Mouse (Mus musculus) heart, postnatal 4 days (tissue): ENCODE data around the gene Atoh8. TPM values are rescaled to one million over a fixed set of nuclear protein-coding genes. Genes with fewer than 3 reads are reported as not detected.

Experiments
- DNase-seq: peaks from one replicate; pipeline ENCODE4 v3.0.0; 2021
- total RNA-seq, 2 experiments: library from RNA; stranded (reverse); gene quantifications; 2 replicates each; pipeline ENCODE4 v1.2.3; 2021

Atoh8 gene
- total RNA-seq, 2 experiments from 2014 or later = 7.2 to 8.6 TPM

DNA sequence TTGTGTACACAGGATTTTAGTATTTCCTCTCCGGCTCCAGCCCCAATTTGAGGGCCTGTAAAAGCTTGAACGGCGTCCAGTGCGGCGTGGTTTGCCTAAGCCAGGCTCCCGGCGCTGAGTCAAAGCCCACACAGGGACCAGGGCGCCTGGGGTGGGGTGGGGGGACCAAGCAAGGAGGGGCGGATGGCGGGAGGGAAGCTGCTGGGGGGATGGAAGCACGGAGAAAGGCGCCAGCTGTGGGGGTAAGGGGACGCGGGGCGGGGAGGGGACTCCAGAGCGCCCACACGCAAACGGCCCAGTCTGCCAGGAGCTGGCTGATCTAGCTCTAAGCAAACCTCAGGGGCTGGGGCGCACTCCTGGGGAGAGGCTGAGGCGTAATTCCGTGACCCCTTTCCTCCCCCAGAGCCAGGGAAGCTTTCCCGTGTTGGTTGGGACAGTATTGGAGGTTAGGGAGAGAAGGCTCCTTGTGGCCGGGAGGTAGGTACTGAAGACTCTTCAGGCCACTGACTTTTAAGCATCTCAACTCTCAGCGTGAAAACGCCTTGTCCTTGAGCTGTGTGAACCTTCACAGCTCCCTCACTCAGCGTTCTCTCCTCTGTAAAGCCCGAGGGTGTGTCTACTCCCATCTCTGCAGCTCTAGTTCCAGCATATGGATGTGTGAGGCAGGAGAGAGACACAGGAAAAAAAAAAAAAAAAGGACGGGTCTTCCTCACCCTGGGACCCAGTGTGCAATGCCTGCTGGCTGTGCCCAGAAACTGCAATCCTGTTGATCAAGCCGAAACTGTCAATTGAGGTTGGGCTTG is 46.1 kb downstream of the Atoh8 start:
- DNase-seq = peak; percentile 64

DNA sequence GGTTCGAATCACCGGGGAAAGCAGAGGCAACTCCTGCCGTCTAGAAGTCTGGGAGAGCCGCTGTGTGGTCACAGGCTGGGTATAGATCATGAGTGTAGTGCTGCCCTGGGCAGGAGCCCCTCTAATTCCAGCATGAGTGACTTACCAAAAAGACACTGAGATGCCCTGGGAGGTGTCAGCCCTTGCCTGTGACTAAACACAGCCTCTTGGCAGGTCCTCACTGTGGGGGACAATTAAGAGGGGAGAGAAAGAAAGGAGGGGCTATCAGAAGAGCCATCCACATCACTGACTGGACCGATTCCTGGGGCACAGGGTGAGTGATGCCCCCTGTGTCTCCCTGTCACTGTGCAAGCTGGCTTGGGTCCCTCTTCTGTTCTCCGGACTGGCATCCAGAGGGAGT is 48.6 kb downstream of the Atoh8 start:
- no peak for DNase-seq

DNA sequence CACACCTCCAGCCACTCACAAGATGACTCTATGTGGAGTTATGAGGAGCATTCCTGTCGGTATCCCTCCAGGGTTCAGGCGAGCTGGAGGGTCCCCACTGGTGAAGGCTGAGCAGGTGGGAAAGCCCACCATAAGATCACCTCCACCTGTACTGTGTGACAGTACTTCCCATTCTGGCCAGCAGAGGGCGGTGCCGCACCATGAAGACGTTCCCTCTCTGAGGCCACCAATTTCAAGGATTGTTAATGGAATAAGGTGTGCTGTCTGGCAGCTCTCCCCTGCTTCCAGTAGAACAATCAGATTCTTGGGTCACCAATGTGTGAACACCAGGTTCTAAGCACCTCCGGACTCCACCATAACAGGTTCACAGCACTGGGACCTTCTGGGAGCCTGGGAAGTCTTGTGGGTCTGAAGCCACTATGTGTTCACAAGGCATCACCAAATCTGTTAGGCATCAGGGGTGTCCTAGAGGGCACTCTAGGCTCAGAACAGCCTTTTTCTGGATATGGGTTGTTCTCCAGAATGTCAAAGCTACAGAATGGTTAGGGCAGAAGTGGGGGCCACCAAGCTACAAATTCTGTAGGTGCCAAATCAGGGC is 49.4 kb downstream of the Atoh8 start:
- peak; percentile 90 for DNase-seq

DNA sequence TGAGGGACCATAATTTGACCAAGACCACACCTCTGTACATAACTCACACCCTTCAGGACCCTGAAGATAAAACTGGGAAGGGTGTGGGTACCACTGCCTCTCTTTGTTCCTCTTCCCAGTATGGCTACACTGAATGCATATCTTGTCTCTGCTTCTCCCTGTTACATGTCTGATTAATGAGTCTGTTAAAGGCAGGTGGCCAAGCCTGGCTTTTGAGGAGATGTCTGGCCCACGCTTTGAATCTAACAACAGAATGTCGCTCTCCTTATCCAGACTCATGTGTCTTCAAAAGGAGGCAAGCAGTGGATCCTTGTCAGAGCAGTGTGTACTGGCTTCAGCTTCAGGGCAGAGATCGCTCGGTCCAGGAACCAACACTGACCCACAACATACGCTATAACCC is 50.8 kb downstream of the Atoh8 start:
- DNase-seq = no peak

DNA sequence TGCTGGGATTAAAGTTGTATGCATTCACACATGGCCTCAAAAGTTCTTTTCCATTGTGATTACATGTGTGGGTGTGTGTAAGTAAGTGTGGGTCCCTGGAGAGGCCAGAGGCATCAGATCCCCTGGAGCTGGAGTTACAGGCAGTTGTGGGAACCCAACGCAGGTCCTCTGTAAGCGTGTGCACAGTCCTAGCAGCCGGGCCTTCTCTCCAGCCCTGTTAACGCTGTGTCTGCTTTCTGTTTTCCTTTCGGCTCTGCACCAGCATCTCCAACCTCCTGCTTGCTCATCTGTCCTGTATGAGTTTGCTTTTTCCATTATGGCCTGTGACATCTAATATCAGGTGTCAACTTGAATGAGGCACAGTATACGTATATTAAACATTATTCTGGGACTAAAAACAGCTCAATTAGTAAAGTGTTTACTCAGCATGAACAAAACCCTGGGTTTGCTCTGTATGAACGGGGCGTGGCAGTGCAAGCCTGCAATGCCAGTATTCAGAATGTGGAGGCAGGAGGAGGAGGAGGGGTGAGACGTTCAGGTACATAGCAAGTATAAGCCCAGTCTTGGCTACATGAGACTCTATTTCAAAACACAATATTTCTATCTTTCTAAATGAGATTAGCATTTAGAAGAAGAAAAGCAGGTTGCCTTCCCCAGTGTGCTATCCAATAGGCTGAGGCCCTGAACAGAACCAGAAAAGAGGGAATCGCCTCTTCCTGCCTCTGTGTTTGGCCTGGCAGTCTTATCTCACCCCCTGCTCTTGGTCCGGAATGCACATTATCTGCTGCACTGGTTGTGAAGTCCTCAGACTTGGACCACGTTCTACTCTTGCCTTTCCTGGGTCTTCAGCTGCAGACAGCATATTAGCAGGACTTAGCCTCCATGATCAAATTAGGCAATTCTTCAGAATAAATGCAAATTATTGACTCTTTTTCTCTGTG is 55.5 kb downstream of the Atoh8 start:
- no peak for DNase-seq

DNA sequence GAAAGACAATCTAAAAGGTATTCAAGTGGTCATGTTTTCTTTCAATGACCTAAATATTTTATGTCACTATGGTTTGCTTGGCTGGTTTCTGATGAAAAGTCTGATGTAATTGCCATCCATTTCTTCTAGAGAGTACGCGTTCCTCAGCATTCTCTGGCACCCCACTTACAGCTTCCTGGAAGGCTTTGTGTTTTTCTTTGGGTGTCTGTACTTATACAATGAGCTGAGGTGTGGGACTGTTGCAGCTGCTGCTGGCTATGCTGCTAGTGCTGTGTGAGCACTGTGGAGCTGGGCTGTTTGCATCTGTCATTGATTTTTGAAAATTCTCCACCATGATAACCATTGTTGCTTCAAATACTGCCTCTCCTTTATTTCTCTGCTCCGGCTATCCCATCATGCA is 56.4 kb downstream of the Atoh8 start:
- no peak for DNase-seq

DNA sequence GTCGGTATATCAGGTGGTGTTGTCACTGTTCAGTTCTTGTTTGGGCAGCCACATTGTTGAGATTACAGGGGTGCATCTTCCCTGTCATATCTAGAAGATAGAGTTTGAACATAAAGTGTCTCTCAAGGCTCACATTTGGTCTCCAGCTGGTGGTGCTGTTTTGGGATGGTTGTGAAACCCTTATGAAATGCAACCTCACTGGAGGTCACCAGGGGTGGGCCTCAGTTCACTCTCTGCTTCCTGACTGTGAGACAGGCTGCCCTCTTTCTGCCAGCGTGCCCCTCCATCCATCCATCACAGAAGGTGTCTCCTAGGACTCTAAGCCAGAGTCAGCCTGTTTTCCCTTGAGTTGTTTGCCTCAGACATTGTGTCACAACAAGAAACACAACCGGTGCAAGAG is 58.0 kb downstream of the Atoh8 start:
- no peak for DNase-seq

DNA sequence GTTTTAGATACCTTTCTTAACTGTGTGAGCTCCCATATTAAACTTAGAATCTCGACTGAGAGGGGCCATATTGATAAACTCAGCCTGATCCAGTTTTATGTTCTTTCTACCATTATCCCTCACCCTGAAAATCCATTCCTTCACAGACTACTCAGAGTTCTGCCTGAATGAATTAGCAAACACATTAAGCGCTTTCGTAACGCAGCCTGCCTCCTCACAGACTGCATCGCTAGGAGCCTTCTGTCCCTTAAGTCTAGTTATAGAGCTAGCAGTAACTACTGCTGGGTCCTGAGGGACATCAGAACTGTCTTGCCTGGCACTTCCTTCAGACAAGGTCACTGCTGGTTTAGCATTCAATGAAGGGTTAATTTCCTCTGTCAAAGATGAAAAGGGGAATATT is 59.4 kb downstream of the Atoh8 start:
- DNase-seq = no peak

DNA sequence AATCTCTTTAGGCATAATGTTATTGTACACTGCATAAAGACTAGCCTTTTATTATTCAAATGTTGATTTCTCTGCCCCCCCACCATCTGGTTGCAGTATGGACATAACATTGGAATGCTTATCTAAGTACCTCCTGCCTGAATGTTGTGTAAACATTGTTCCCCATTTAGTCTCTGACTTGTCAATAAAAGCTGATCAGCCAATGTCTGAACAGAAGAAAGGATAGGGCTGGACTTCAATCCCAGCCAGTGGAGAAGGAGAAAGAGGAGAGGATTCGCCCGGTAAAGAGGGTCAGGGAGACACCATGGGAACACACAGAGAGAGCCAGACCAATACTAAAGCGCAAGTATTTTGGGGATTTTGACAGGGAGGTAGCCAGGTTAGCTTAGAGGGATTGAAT is 60.0 kb downstream of the Atoh8 start:
- no peak for DNase-seq

DNA sequence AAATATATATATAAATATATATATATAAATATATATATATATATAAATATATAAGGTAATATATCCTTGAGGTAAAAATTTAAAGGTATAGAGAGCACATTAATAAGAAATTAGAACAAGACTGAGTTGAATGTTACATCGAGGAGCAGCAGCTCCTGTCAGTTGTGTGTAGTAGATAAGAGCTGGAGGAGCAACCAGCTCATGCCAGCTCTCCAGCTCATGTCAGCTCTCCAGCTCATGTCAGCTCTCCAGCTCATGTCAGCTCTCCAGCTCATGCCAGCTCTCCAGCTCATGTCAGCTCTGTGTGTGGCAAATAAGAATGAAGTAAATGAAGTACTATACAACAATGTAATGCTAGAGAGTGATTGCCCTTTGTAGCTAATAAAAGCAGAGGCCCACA is 62.0 kb downstream of the Atoh8 start:
- no peak for DNase-seq

DNA sequence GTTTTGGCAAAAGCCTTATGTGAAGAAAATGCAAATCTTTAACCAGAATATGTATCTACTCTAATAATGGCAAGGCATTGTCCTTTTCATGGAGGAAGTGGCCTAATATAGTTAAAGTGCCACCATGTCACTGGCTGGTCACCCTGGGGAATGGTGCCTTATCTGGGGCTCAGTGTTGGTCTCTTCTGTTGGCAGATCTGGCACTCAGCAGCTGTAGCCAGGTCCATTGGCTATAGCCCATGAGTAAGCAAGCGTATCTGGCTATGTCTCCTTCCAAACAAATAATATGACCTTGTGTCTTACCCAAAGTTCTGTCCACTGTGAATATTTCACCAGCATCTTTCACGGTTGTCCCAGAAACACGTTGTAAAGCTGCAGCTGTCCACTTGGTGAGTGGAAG is 64.0 kb downstream of the Atoh8 start:
- no peak for DNase-seq

DNA sequence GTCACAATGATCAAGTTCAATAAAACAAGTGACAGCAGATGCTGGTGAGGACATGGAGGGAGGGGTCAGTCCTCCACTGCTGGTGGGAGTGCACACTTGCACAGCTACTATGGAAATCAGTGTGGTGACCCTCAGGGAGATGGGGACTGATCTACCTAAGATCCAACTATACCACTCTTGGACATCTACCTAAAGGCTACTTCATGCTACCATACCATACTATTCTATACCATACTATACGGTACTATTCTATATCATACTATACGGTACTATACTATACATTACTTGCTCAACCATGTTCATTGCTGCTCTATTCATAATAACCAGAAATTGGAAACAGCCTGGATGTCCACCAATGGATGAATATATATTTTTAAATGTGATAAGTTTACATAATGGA is 69.5 kb downstream of the Atoh8 start:
- DNase-seq = no peak

DNA sequence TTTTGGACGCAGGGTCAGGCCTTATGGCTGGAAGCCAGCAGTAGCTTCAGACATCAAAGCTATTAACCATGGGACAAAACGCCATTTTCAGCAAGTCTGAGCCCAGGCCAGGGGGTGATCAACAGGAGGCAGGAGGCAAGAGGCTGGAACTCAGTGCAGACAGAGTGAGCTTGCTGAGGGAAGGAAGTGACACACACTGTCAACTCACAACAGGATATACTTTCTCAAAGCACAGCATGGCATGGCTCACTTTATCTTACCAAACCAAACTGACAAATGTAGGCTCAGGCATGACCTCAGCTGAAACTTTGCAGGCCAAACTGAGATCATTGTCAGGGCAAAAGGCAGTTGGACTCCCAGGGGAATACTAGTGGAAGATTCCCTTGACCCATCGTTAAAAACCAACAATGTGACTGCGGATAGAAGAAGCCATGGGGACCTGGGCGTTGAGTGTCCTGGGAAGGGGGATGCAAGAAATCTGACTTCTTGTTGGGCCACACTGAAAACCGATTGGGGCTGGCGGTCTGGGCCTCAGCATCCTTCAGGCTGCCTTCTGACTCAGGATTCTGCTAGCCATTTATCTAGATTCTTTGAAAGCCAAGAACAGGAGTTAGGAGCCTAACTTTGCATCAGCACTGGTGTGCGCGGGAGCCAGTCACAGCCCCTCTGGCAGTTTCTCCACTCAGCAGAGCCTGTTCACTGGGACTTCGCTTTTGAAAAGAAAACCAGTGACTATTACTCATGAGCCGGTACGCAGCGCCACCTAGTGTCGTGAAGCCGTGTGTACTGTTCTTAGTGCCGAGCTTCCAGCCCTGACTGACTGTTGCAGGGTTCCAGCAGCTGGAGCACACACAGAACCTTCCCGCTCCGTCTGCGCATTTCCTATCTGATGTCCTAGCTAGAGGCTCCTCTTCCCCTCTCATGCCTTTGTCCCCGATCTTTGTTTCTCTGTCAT is 70.8 kb downstream of the Atoh8 start:
- DNase-seq = peak; percentile 91

DNA sequence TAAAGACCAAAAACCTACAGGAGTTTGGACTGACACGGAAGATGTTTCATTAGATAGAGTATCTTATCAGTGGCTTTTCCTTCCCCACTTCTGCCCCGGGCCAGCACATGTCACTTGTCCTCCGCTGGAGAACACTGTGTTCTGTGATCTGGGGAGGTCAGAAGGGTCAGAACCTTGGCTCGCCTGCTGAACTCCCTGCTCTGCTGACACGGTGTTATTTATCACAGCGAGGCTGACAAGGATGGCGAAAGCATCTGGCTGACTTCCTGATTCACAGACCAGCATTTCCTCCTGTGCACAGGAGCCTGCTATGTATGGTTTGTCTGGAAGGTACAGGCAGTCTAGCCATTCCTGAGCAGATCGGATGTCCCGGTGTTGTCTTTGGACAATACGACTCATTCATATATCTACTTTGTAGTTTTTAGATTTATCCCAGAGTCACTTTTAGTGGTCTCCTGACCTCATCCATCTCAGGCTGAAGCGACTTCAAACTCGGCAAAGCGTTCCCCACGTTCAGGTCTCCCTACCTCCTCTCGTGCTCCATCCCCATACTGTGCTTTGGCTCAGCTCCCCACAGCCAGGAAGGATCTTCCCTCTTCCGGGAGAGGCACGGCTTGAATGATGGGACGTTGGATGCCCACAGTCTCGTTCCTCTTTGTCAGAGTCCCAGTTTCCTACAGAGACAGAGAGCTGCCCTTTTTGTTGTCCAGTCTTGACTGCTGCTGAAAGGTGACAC is 73.1 kb downstream of the Atoh8 start:
- peak; percentile 55 for DNase-seq

DNA sequence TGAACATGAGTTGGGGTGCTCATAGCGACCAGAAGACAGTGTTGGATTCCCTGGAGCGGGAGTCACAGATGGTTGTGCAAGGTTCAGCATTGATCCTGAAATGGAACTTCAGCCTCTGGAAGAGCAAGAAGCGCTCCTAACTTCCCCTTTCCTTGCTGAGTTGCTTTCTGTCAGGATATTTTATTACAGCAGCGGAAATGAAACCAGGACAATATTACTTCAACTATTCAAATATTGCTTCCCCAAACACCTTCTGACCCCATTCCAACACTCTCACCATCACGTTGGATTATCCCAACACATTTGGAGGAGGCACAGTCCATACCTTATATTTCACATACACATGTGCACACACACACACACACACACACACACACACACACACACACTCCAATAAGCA is 73.6 kb downstream of the Atoh8 start:
- DNase-seq = no peak

DNA sequence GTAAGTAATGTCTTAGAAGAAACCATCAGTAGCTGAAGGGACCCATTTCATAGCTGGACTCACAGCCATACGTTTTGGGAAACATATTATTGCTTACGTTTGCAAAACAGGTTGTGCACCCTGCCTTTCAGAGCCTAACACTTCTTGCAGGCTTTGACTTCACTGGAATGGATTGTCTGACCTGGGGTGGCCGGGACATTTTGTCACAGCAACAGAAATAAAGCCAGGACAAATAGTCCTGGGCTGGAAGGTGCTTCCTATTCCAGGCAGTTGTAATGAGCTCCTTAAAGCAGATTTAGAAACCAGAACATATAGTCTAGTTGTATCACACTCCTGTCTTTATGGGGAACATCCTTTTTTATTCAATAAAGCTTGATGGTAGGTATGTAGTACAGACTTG is 74.4 kb downstream of the Atoh8 start:
- DNase-seq = no peak

DNA sequence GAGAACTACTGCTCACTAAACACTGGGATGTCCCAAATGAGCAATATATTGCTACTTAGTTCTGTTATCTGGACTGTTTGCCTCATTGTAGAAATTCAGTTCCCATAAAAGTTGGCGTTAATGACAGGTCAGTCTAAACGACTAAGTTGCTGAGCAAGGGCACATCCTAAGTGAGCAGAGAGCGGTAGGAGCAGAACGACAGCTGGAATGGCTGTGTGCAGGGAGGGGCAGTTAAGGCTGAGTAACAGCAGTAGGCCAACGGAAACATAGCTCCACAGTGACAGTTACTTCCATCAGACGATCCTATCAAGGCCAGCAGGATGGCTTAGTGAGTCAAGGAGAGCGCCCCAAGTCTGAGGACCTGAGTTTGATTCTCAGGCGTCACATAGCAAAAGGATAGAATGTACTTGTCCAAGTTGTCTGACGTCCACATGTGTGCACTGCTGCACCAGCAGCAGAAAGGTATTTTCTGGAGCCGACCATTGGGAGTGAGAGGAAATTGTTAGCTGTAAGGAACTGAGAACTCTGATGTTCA is 75.4 kb downstream of the Atoh8 start:
- DNase-seq = no peak

DNA sequence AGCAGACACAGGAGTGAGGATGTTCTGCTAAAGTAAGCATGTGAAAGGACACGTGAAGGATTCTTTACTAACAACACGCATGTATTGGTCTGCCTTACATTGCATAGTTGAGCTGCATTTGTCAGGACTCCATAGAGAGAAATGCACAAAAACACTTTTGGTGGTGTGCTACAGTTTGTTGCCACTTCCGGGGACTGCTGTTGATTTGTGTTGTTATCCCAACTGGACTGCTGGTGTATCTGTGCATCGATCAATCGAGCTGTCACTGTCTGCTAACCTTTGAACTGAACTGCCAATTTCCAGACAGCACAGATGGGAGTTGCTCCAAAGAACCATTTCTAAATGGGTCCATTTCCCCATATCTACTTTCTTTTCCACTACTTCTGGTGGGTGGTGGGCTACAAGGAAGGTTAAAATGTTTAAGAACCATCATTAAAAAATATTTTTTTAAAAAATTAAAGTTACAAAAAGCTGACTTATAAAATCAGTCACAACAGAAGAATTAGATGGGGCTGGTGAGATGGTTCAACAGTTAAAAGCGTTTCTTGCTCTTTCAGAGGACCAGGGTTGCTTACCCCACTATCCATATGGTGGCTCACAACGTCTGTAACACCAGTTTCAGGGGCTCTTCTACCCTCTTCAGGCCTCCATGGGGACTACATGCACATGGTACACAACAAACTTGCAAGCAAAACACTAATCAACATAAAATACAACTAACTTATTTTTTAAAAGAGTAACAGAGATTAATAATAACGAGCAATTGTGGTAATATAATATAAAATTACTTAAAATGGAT is 76.2 kb downstream of the Atoh8 start:
- no peak for DNase-seq
